Mouse (Mus musculus): ENCODE data around the gene Psme4. TPM values are rescaled to one million over a fixed set of nuclear protein-coding genes. Genes with fewer than 3 reads are reported as not detected.
"Not testable (repeated sequence)": the region's sequence is repeated elsewhere in the genome, so short reads cannot be mapped to it uniquely, and the experiment has no call there.

The Psme4 gene
- 100 to 1,000 TPM; 145 to 206 TPM for total RNA-seq (2021)
- long read RNA-seq, experiment 1, full-length matches to known transcripts: 10 of 35 reads
- long read RNA-seq, experiment 1, partial matches to known transcripts: 21 of 35 reads
- long read RNA-seq, experiment 1, other reads (novel, unspliced or antisense): 4 of 35 reads
- long read RNA-seq, experiment 2, full-length matches to known transcripts: 6 of 39 reads
- long read RNA-seq, experiment 2, partial matches to known transcripts: 31 of 39 reads
- long read RNA-seq, experiment 2, other reads (novel, unspliced or antisense): 2 of 39 reads

DNA sequence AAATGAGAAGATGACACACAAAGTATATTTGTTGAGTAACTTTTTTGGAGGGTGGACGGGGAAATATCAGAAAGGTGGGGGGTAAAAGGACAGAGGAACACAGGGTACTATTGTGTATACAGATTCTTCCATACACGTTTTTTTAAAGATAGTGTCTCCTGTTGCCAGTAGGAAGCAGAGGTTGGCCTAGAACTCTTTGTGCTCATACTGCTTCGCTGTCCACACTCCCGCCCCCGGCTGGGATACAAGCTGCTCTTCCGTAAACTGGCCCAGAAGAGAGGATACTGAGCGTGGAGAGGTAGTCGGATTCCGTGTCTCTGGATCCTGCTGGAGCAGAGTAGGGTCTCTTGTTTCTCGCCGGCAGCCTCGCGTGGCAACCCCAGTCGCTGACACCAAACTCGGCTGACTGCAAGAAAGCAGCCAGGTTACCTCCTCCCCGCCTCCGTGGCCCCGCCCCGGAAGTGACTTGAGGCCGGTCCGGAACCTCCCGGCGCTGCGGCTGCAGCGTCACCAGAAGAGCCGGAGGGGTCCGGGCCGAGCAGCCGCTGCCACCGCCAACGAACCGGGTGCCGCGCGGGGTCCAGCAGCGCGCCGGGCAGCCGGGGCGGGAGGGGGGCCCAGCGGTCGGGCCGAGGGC, at the start of gene Psme4:
TSS of gene Psme4 (plus strand) at position 460 of the 637 bp plus-strand sequence.
- intact Hi-C loops (cut with DNase I): no loop called here
- no peak for TF ChIP-seq CTCF (IDR thresholded peaks at IDR 0.05)
- peak within 1 kb of the TSS; percentile 90 for H3K4me3 ChIP-seq
- peak; percentile 99 for DNase-seq
- peak within 1 kb of the TSS; percentile 98 for H3K27ac ChIP-seq

GRCm38 (mm10) chr11:30723438-30723837, 48.1 kb upstream of the Psme4 start:
- Histone ChIP-seq H3K4me3 (no peak overlapping the region), H3K27ac (no peak overlapping the region)
- TF ChIP-seq CTCF (IDR thresholded peaks at IDR 0.05): no peak
- intact Hi-C loops (cut with DNase I): no loop called here
- no peak for DNase-seq

GRCm38 (mm10) chr11:30730721-30731120, 40.8 kb upstream of the Psme4 start:
- H3K4me3 ChIP-seq: no peak overlapping the region
- TF ChIP-seq CTCF (IDR thresholded peaks at IDR 0.05): no peak
- no peak for DNase-seq
- intact Hi-C loops (cut with DNase I): no loop called here
- H3K27ac ChIP-seq: no peak overlapping the region

DNA sequence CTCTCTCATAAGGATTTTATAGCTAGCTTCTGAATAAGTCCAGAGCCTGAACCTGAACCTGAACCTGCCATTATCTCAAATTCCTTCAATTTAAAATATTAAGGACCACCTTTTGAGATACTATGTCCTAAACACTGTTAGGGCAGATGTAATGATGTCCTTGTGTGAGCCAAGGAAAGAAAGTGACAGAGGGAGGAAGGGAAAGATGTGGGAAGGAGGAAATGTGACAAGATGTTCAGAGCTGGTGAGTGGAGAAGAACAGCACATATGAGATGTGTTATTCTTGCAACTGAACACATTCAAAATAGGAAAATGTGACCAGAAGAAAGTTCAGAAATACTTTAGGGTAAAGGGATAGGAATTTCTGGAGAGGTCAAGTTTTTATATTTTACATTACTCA, 38.1 kb upstream of the Psme4 start:
- no peak overlapping the region for H3K27ac ChIP-seq

DNA sequence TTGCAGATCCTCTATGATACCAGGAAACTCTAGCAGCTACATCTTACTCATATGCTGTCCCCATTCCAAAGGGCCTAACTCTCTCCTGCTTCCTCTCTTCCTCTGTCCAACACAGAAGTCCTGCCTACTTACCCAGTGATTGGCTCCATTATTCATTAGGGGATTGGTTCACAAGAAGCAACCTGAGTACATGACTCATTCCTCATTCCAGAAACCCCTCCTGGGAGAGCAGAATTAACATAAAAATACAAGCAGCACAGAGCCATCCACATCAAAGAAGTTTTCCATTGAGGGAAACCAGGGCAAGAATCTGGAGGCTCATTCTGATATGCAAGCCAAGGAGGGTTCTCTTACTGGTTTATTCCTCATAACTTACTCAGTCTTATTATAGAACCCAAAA, 27.5 kb upstream of the Psme4 start:
- DNase-seq: no peak
- intact Hi-C loops (cut with DNase I): no loop called here
- Histone ChIP-seq H3K27ac (no peak overlapping the region), H3K4me3 (no peak overlapping the region)
- no peak for TF ChIP-seq CTCF (IDR thresholded peaks at IDR 0.05)

More for the DNA sequence above, 38.1 kb upstream of the Psme4 start:
- no peak overlapping the region for H3K4me3 ChIP-seq
- intact Hi-C loops (cut with DNase I): no loop called here
- no peak for DNase-seq
- no peak for TF ChIP-seq CTCF (IDR thresholded peaks at IDR 0.05)

- intact Hi-C loops (cut with DNase I): no loop called here
- no peak overlapping the region for H3K27ac ChIP-seq
- H3K4me3 ChIP-seq: no peak overlapping the region
- no peak for TF ChIP-seq CTCF (IDR thresholded peaks at IDR 0.05)
- no peak for DNase-seq
Measured at GRCm38 (mm10) chr11:30748938-30749337, 22.6 kb upstream of the Psme4 start.

- H3K4me3 ChIP-seq: no peak overlapping the region
- no peak for TF ChIP-seq CTCF (IDR thresholded peaks at IDR 0.05)
- intact Hi-C loops (cut with DNase I): no loop called here
- H3K27ac ChIP-seq: no peak overlapping the region
- DNase-seq: no peak
Measured at GRCm38 (mm10) chr11:30749587-30749986, 21.9 kb upstream of the Psme4 start.

DNA sequence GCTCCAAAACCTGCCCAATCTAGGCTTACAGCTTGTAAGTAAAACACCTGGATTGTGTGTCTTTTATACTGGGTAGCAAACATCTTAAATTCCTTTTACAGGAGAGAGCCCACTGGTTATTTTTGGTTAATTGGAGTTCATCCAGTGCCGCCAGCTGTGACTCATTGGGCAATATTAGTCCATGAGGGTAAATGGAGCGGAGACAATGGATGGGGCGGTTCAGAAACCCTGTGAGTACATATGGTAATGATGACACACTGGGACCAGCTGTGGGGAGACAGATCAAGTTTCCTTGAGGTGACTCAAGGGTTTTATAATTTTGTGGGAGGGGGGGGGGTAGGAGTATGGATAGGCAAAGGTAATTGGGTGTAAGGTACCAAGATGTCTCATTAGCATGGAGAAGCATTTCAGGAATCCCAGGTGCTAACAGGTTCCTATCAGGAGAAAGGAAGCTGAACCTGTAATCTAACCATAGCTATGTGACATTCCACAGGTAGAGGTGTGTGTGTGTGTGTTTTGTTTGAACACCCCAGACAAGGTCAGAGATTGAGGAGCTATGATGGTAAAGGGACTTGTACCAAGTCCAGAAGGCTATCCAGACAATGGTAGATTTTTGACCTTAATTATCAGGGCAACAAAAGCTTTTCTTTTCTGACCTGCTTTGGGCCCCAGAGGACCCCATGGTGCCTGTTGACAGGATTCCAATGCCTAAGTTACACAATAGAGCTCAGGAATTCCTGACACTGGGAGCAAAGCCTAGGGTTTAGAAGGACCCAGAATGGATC, 21.3 kb upstream of the Psme4 start:
- H3K4me3 ChIP-seq: no peak overlapping the region
- DNase-seq: no peak
- TF ChIP-seq CTCF (IDR thresholded peaks at IDR 0.05): no peak
- no peak overlapping the region for H3K27ac ChIP-seq
- intact Hi-C loops (cut with DNase I): no loop called here

GRCm38 (mm10) chr11:30752956-30753355, 18.6 kb upstream of the Psme4 start:
- no peak overlapping the region for H3K27ac ChIP-seq
- H3K4me3 ChIP-seq: no peak overlapping the region
- no peak for DNase-seq
- intact Hi-C loops (cut with DNase I): no loop called here
- TF ChIP-seq CTCF (IDR thresholded peaks at IDR 0.05): no peak

- Histone ChIP-seq H3K27ac (peak overlapping the region; percentile 91), H3K4me3 (peak overlapping the region; percentile 76)
- intact Hi-C loops (cut with DNase I); DNase-seq: not testable (repeated sequence)
Measured at GRCm38 (mm10) chr11:30754486-30754854, 17.1 kb upstream of the Psme4 start.

DNA sequence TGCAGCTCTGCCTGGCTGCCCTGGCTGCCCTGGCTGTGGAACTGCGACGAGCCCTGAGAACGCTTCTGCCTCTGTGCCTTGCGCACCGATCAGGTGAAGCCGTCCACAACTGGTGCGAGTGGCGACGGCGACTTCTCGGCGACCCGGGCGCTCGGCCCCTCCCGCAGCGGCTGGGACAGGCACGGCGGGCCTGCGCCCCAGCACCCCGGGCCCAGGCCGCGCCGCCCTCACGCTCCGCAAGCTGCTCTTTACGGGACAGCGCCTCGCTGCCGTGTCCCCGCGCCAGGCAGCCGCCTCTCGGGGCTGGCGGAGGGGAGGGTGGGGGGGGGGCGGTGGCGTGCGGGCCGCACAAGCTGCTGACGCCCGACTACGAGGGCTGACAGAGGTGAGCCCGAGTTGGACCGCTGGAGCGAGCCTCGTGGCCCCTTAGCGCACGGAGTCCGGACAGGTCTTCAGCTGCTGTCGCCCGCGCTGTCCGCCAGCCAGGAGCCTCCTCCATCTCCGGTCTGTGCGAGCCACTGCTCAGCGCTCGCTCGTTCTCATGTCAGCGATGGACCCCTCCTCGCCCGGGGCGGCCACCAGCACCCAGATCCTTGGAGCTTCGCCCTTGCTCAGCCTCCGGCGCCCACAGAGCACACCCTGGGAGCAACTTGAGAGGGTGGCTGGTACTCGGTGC, 16.5 kb upstream of the Psme4 start:
- peak overlapping the region; percentile 76 for H3K4me3 ChIP-seq
- intact Hi-C loops (cut with DNase I): no loop called here
- no peak for TF ChIP-seq CTCF (IDR thresholded peaks at IDR 0.05)
- DNase-seq: peak; percentile 78
- peak overlapping the region; percentile 91 for H3K27ac ChIP-seq

- H3K4me3 ChIP-seq: no peak overlapping the region
- DNase-seq: no peak
- H3K27ac ChIP-seq: no peak overlapping the region
- intact Hi-C loops (cut with DNase I): no loop called here
- TF ChIP-seq CTCF (IDR thresholded peaks at IDR 0.05): no peak
Measured at GRCm38 (mm10) chr11:30761381-30761780, 10.1 kb upstream of the Psme4 start.

DNA sequence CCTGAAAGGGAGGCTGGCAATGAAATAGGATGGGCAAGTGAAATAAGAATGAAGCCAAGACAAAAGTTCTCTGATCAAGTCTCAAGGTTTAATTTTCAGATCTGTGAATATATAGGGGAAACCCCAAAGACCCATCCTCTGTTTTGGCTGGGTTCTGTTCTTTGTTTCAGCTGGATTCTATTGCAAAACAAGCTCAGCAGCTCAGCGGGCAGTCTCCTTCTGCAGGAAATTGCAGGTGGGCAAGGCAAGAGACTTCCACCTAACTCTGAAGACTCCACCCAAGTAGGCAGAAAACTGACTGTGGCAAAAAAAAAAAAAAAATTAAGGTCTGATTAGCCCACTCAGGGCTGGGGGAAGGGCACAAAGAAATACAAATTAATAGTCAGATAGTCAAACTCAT, 9.6 kb upstream of the Psme4 start:
- TF ChIP-seq CTCF (IDR thresholded peaks at IDR 0.05): no peak
- intact Hi-C loops (cut with DNase I): no loop called here
- H3K27ac ChIP-seq: no peak overlapping the region
- DNase-seq: no peak
- no peak overlapping the region for H3K4me3 ChIP-seq
